Mouse (Mus musculus) heart, adult 11 months (tissue): ENCODE results near the gene Ttc39d.
"Not testable (repeated sequence)": the region's sequence is repeated elsewhere in the genome, so short reads cannot be mapped to it uniquely, and the experiment has no call there.

Source experiments
- DNase-seq: peaks from one replicate; pipeline ENCODE4 v3.0.0; 2022

The Ttc39d gene

GRCm38 (mm10) chr17:80199160-80199778 lies 8.0 kb upstream of the Ttc39d start:
- DNase-seq: peak; percentile 78

- peak; percentile 82 for DNase-seq
Measured at GRCm38 (mm10) chr17:80205657-80206056, 1.6 kb upstream of the Ttc39d start.

GRCm38 (mm10) chr17:80206301-80206670 lies 974 bp upstream of the Ttc39d start:
- no peak for DNase-seq

GRCm38 (mm10) chr17:80213998-80214397 lies 6.7 kb downstream of the Ttc39d start:
- not testable (repeated sequence) for DNase-seq

GRCm38 (mm10) chr17:80220131-80220530 lies 12.9 kb downstream of the Ttc39d start:
- peak; percentile 66 for DNase-seq

GRCm38 (mm10) chr17:80221202-80221601 lies 13.9 kb downstream of the Ttc39d start:
- peak; percentile 83 for DNase-seq

- peak; percentile 72 for DNase-seq
Measured at GRCm38 (mm10) chr17:80221890-80222628, 14.8 kb downstream of the Ttc39d start.

GRCm38 (mm10) chr17:80223829-80224228 lies 16.6 kb downstream of the Ttc39d start:
- DNase-seq: peak; percentile 78

GRCm38 (mm10) chr17:80224326-80225116 lies 17.3 kb downstream of the Ttc39d start, which contains the start of gene Gemin6:
Gene Gemin6 (plus strand): TSS chr17:80224441.
- DNase-seq: peak; percentile 99

GRCm38 (mm10) chr17:80225142-80225541 lies 17.9 kb downstream of the Ttc39d start:
- peak; percentile 34 for DNase-seq

- DNase-seq: peak; percentile 85
Measured at GRCm38 (mm10) chr17:80229396-80229795, 22.1 kb downstream of the Ttc39d start.

GRCm38 (mm10) chr17:80233844-80234243 lies 26.6 kb downstream of the Ttc39d start:
- DNase-seq: peak; percentile 51

- peak; percentile 83 for DNase-seq
Measured at GRCm38 (mm10) chr17:80234376-80234775, 27.1 kb downstream of the Ttc39d start.

GRCm38 (mm10) chr17:80235477-80235876 lies 28.2 kb downstream of the Ttc39d start:
- no peak for DNase-seq

- DNase-seq: no peak
Measured at GRCm38 (mm10) chr17:80236805-80237204, 29.5 kb downstream of the Ttc39d start.

- DNase-seq: no peak
Measured at GRCm38 (mm10) chr17:80237475-80237874, 30.2 kb downstream of the Ttc39d start.

- DNase-seq: no peak
Measured at GRCm38 (mm10) chr17:80241594-80241993, 34.3 kb downstream of the Ttc39d start.

GRCm38 (mm10) chr17:80243116-80243515 lies 35.9 kb downstream of the Ttc39d start:
- DNase-seq: no peak

- peak; percentile 93 for DNase-seq
Measured at GRCm38 (mm10) chr17:80252757-80253525, 45.7 kb downstream of the Ttc39d start.

- DNase-seq: no peak
Measured at GRCm38 (mm10) chr17:80254421-80254820, 47.2 kb downstream of the Ttc39d start.

- peak; percentile 98 for DNase-seq
Measured at GRCm38 (mm10) chr17:80255208-80255607, 47.9 kb downstream of the Ttc39d start.

- peak; percentile 76 for DNase-seq
Measured at GRCm38 (mm10) chr17:80267065-80267464, 59.8 kb downstream of the Ttc39d start.
